Mouse (Mus musculus) limb, embryonic 14.5 days (tissue): Measurements from ENCODE around the gene Abcc9. TPM values are rescaled to one million over a fixed set of nuclear protein-coding genes. Genes with fewer than 3 reads are reported as not detected.

Experiments
- ATAC-seq: fragments of 200-750 bp; cut with Nextera tagmentation; 2 replicates; pipeline ENCODE4 v1.8.0; 2017; ENCODE audit warnings: low read depth, moderate number of reproducible peaks, moderate TSS enrichment; ENCODE audit not compliant: low FRiP score
- DNase-seq: peaks from one replicate; pipeline ENCODE4 v3.0.0-alpha.2; 2015; ENCODE audit warnings: low spot score
- H3K27ac ChIP-seq: fragments of 300-500 bp; sonication (generic); replicated peaks from 2 replicates; pipeline ENCODE4 v1.5.1; 2014; ENCODE audit warnings: low read depth, mild to moderate bottlenecking, low read length, moderate library complexity, mixed read lengths
- H3K27me3 ChIP-seq: fragments of 300-500 bp; sonication (generic); 2 replicates; pipeline ENCODE4 v1.6.1; 2014; ENCODE audit warnings: low read length, mixed read lengths; ENCODE audit not compliant: control insufficient read depth, insufficient read depth
- H3K36me3 ChIP-seq: fragments of 300-500 bp; sonication (generic); 2 replicates; pipeline ENCODE4 v1.6.1; 2014; ENCODE audit warnings: mild to moderate bottlenecking, low read length, moderate library complexity, mixed read lengths; ENCODE audit not compliant: control insufficient read depth, insufficient read depth
- H3K4me1 ChIP-seq: fragments of 300-500 bp; sonication (generic); 2 replicates; pipeline ENCODE4 v1.6.1; 2014; ENCODE audit warnings: antibody characterized with exemption, low read length, mixed read lengths; ENCODE audit not compliant: control insufficient read depth, insufficient read depth
- H3K4me2 ChIP-seq: fragments of 300-500 bp; sonication (generic); replicated peaks from 2 replicates; pipeline ENCODE4 v1.6.1; 2014; ENCODE audit warnings: low read depth, mild to moderate bottlenecking, low read length, moderate library complexity; ENCODE audit not compliant: severe bottlenecking
- H3K4me3 ChIP-seq: fragments of 300-500 bp; sonication (generic); replicated peaks from 2 replicates; pipeline ENCODE4 v1.5.1; 2014; ENCODE audit warnings: low read length
- H3K9ac ChIP-seq: fragments of 300-500 bp; sonication (generic); 2 replicates; pipeline ENCODE4 v1.6.1; 2014; ENCODE audit warnings: mild to moderate bottlenecking, low read depth, low read length, moderate library complexity; ENCODE audit not compliant: severe bottlenecking
- H3K9me3 ChIP-seq: fragments of 300-500 bp; sonication (generic); 2 replicates; pipeline ENCODE4 v1.6.1; 2016; ENCODE audit warnings: low read length; ENCODE audit not compliant: control insufficient read depth
- POLR2A ChIP-seq: fragments of 200-500 bp; IDR thresholded peaks from 2 replicates; pipeline ENCODE4 v1.8.0; 2012; ENCODE audit warnings: inconsistent platforms, mild to moderate bottlenecking, moderate library complexity, borderline replicate concordance; ENCODE audit not compliant: insufficient read depth, insufficient read length; ENCODE audit errors: extremely low read depth
- WGBS: fragments of 180-500 bp; shearing (Covaris S2); extraction: QIAGEN DNeasy Blood & Tissue Kit; methylation state at CpG from one replicate; pipeline ENCODE4 v1.1.7; 2014; 5-methylcytosine and 5-hydroxymethylcytosine counted together
- polyA plus RNA-seq, 2 experiments: library from polyadenylated mRNA; depleted of rRNA in 1 of 2; stranded (reverse) in 1 of 2; unstranded in 1 of 2; fragments of >200 nt; fragmentation: Nextera tagmentation in 1 of 2; extraction: Ambion mirVana in 1 of 2; gene quantifications; 2 replicates each; pipeline versions ENCODE4 v1.2.1 to v1.2.3; 2012 to 2014

Abcc9 gene
- polyA plus RNA-seq, 2 experiments, result 4.0 to 7.3 TPM

DNA sequence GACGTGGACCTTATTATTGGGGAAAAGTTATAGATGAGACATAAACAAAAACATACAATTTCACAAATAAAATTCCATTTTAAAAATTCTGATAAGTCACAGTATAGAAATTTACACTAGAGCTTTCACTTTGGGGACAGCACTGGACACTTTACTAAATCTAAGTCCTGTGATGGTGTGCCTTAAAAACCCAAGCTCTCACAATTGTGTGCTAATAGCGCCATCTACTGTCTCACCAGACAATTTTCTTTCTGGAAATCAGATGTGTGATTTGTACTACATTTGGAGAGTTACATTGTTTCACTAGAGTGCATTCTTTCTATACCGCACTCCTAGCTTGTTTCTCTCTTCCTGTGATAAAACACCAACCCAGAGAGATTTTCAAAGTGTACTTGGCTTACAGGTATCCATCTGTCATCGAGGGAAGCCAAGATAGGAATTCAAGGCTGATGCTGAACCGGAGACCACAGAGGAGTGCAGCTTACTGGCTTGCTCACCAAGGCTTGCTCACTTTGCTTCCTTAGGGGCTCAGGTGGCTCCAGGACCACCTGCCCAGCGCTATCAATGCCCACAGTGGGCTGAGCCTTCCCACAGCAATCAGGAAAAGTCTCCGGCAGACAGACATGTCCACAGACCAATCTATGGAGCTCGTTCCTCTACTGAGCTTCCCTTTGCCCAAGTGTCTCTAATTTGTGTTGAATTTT, 33.3 kb upstream of the Abcc9 start:
- 48% methylated on average over 8 of the region's 8 CpGs for WGBS
- no peak overlapping the region for H3K4me2 ChIP-seq
- no peaks in the 10 kb centered on the region for H3K36me3 ChIP-seq
- ATAC-seq, result peak; percentile 45; the same call in 1 of the 2 replicates
- no peak overlapping the region for H3K4me3 ChIP-seq
- H3K27me3 ChIP-seq, result no peaks in the 10 kb centered on the region
- H3K9me3 ChIP-seq, result no peaks in the 10 kb centered on the region
- no peak overlapping the region for H3K9ac ChIP-seq
- no peaks in the 10 kb centered on the region for H3K4me1 ChIP-seq
- no peak overlapping the region for H3K27ac ChIP-seq
- no peak for TF ChIP-seq POLR2A
- peak; percentile 78 for DNase-seq

DNA sequence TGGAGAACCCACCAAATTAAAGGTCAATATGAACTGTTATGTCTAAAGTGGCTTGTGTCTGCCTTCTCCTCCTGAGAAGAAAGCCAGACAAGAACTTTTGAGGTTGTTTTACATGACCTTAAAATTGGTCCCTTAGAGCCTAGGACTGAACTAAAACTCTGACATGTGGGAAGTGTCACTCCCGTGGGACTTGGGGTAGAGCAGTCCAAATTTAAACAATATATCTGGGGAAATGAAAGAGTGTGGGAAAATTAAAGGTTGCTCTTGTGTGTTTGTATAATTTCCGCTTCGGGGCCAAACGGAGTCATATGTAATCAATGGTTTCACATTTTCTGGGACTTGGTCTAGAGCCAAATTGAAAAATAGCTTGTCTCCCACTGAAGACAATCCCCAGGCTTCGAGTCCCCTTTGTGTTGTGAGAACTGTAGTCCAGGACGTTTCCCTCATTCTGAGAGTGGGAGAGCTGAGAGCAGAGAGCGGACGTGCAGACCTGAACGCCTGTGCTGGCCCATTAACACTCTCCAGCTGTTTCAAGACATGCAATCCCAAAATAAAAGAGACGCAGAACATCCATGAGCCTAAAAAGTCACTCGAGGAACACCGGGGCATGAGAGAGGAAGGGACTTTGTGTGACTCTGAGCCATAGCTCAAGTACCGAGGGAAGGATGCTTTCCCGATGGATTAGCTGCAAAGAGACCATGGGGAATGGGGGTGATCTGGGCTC, 30.6 kb upstream of the Abcc9 start:
- H3K4me2 ChIP-seq, result no peak overlapping the region
- TF ChIP-seq POLR2A, result no peak
- no peak overlapping the region for H3K4me3 ChIP-seq
- H3K27me3 ChIP-seq, result no peaks in the 10 kb centered on the region
- 62% methylated on average over 14 of the region's 14 CpGs for WGBS
- no peaks in the 10 kb centered on the region for H3K36me3 ChIP-seq
- ATAC-seq, result peak; percentile 44; the same call in 1 of the 2 replicates
- H3K27ac ChIP-seq, result no peak overlapping the region
- no peak for DNase-seq
- H3K9me3 ChIP-seq, result no peaks in the 10 kb centered on the region
- no peaks in the 10 kb centered on the region for H3K4me1 ChIP-seq
- H3K9ac ChIP-seq, result no peak overlapping the region

DNA sequence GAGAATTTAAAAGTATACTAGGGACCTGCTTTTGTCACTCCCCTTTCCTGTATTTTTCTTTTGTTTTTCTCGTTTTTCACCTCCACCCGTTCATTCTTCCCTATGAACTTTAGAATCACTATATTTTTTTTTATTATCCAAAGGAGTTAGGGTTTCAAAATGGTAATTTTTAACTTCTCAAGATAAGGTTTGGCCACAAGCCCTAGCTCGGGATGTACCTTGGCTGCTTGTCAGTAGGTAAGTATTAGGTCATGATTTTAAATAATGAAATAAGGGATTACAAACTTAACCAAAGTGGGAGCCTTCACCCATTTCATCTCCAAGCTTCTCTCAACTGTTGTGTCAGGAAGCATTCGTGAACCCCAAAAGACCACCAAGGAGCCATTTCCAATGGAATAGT, 23.9 kb upstream of the Abcc9 start:
- Histone ChIP-seq H3K27me3 (no peaks in the 10 kb centered on the region), H3K27ac (no peak overlapping the region), H3K4me3 (no peak overlapping the region), H3K9ac (no peak overlapping the region), H3K36me3 (no peaks in the 10 kb centered on the region), H3K4me1 (no peaks in the 10 kb centered on the region), H3K4me2 (no peak overlapping the region), H3K9me3 (no peaks in the 10 kb centered on the region)
- DNase-seq, result no peak
- no peak for TF ChIP-seq POLR2A
- no peak for ATAC-seq
- 88% methylated on average over 4 of the region's 4 CpGs for WGBS

DNA sequence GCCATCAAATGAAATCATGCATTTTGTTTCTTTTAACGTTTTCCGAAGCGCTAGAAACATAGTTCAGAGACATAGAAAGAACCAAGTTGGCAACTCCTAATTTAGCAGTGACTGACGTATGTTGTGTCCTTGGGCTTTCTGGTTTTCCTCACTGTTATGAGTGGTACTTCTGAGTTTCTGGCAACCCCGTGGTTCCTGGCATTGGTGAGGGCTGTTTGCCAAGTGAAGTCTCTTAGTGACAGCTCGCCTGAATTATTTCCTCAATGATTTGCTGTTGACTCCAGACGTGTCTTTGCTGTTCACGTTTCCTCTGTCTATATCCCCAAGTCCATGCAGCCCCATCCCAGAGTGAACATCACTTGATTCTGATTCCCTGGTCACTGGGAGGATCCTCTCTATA, 19.6 kb upstream of the Abcc9 start:
- Histone ChIP-seq H3K4me3 (no peak overlapping the region), H3K9me3 (no peaks in the 10 kb centered on the region), H3K27ac (no peak overlapping the region), H3K9ac (no peak overlapping the region), H3K4me1 (no peaks in the 10 kb centered on the region), H3K36me3 (no peaks in the 10 kb centered on the region), H3K27me3 (no peaks in the 10 kb centered on the region), H3K4me2 (no peak overlapping the region)
- WGBS, result 89% methylated on average over 8 of the region's 8 CpGs
- TF ChIP-seq POLR2A, result no peak
- DNase-seq (no peak), ATAC-seq (no peak)

DNA sequence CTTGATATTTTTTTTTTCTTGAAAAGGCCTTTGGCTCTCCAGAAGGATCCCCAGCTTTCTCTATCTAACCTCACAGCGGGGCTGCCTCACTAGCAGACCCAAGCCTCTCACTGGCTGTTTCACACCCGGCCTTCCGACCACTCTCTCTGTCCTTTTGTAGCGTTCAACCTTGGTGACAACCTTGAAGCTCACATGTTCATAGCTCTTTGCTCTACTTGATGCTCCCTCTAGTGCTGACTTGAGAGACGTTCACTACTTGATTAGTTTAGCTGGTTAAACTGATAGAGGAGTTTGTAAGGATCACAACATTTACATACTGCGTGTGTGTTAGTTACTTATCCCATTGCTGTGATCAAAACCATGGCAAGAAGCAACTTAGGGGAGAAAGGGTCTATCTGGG, 18.5 kb upstream of the Abcc9 start:
- no peak for TF ChIP-seq POLR2A
- Histone ChIP-seq H3K4me1 (no peaks in the 10 kb centered on the region), H3K4me3 (no peak overlapping the region), H3K9me3 (no peaks in the 10 kb centered on the region), H3K27ac (no peak overlapping the region), H3K9ac (no peak overlapping the region), H3K36me3 (no peaks in the 10 kb centered on the region), H3K4me2 (no peak overlapping the region), H3K27me3 (no peaks in the 10 kb centered on the region)
- WGBS, result 70% methylated on average over 6 of the region's 6 CpGs
- no peak for ATAC-seq
- no peak for DNase-seq

DNA sequence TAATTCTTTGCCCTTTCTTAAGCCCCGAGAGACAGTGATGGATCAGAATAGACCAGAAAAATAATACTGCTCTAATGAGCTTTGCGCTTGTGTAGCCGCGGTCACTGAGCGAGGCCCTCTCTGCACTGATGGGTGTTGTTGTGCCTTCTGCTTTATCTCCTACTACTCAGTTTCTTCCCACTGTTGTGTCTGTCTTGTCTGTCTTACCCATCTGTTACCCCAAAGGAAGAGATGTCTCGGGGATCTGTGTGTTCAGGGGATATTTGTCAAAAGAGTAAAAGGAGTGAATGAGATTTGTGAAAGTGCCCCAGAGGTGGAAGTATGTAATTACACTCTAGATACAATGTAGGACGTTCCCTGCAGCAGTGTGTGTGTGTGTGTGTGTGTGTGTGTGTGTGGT, 16.1 kb upstream of the Abcc9 start:
- Histone ChIP-seq H3K4me2 (no peak overlapping the region), H3K36me3 (no peaks in the 10 kb centered on the region), H3K4me1 (no peaks in the 10 kb centered on the region), H3K9me3 (no peaks in the 10 kb centered on the region), H3K4me3 (no peak overlapping the region), H3K27me3 (no peaks in the 10 kb centered on the region), H3K9ac (no peak overlapping the region), H3K27ac (no peak overlapping the region)
- 81% methylated on average over 7 of the region's 7 CpGs for WGBS
- no peak for ATAC-seq
- no peak for TF ChIP-seq POLR2A
- DNase-seq, result no peak
